Mouse (Mus musculus): ENCODE data around the gene Gnb1l.

Gnb1l gene

GRCm38 (mm10) chr16:18587847-18588737, 89.6 kb downstream of the Gnb1l start:
- DNase-seq = no peak

- no peak for DNase-seq
Observed at GRCm38 (mm10) chr16:18588738-18589055, 90.2 kb downstream of the Gnb1l start.

- DNase-seq = no peak
Observed at GRCm38 (mm10) chr16:18589080-18589621, 90.6 kb downstream of the Gnb1l start.

- DNase-seq = no peak
Observed at GRCm38 (mm10) chr16:18589804-18590790, 91.6 kb downstream of the Gnb1l start, which contains the start of gene Tbx1. TSS of gene Tbx1 (minus strand) at chr16:18590671.

- no peak for DNase-seq
Observed at GRCm38 (mm10) chr16:18591047-18592018, 92.8 kb downstream of the Gnb1l start.

- no peak for DNase-seq
Observed at GRCm38 (mm10) chr16:18593930-18594329, 95.4 kb downstream of the Gnb1l start.

GRCm38 (mm10) chr16:18596255-18596654, 97.7 kb downstream of the Gnb1l start:
- DNase-seq = no peak

- no peak for DNase-seq
Observed at GRCm38 (mm10) chr16:18598006-18598405, 99.5 kb downstream of the Gnb1l start.

- DNase-seq = no peak
Observed at GRCm38 (mm10) chr16:18601447-18601846, 102.9 kb downstream of the Gnb1l start.

GRCm38 (mm10) chr16:18604267-18604701, 105.8 kb downstream of the Gnb1l start:
- no peak for DNase-seq

GRCm38 (mm10) chr16:18605705-18606104, 107.2 kb downstream of the Gnb1l start:
- no peak for DNase-seq

- DNase-seq = no peak
Observed at GRCm38 (mm10) chr16:18608226-18608625, 109.7 kb downstream of the Gnb1l start.

GRCm38 (mm10) chr16:18609099-18609498, 110.6 kb downstream of the Gnb1l start:
- no peak for DNase-seq

GRCm38 (mm10) chr16:18611752-18612151, 113.2 kb downstream of the Gnb1l start:
- no peak for DNase-seq

- DNase-seq = no peak
Observed at GRCm38 (mm10) chr16:18613301-18613700, 114.8 kb downstream of the Gnb1l start.
